Mouse (Mus musculus): ENCODE measurements around the gene BC051019. TPM values are rescaled to one million over a fixed set of nuclear protein-coding genes. Genes with fewer than 3 reads are reported as not detected.

Gene BC051019
- total RNA-seq, 1 experiment, result 1.3 TPM

DNA sequence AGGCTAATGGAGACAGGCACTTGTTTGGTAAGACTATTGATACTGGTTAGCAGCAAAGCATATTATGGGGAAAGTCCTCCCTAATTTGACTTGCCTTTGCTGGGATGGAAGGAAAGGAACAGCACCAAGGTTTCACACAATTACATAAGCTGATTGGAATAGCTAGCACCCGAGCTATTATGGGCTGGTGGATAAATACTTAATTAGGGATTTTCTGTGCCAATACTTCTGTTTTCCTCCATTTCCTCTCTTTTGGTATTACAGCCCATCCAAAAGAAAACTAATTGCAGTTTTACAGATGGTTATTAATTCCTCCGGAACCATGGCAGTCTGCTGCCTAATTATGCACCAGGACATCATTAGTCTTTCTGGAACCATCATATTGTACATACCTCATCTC lies 40.4 kb upstream of the BC051019 start:
- no peak for TF ChIP-seq MAFK (IDR thresholded peaks at IDR 0.05; ENCODE audit: insufficient read depth, low read depth, low read length)
- no peak for TF ChIP-seq CHD2 (IDR thresholded peaks at IDR 0.05; ENCODE audit: low read depth, low read length)
- no peak for TF ChIP-seq ZC3H11A (IDR thresholded peaks at IDR 0.05; ENCODE audit: borderline replicate concordance, low read depth, low read length)
- TF ChIP-seq HCFC1 (IDR thresholded peaks at IDR 0.05; ENCODE audit: borderline replicate concordance, insufficient read depth, low read length), result no peak
- TF ChIP-seq ZNF384 (IDR thresholded peaks at IDR 0.05; ENCODE audit: low read depth, low read length), result no peak
- in situ Hi-C loops (cut with MboI; ENCODE audit: low sequenced_read_pairs in 2 of 2, unreplicated experiment in 2 of 2), result no loop called here
- no peaks in the 10 kb centered on the region for H3K9me3 ChIP-seq (ENCODE audit: control insufficient read depth, insufficient read depth, low read depth, low read length)
- DNase-seq (ENCODE audit: low read depth, low spot score), result no peak
- H3K27ac ChIP-seq (ENCODE audit: insufficient read depth, low read depth, low read length, poor library complexity, severe bottlenecking), result no peak overlapping the region
- H3K4me3 ChIP-seq (ENCODE audit: insufficient read depth in 1 of 2, low read depth in 1 of 2, low read length in 2 of 2, poor library complexity in 1 of 2, severe bottlenecking in 1 of 2), result no peak overlapping the region
- H3K36me3 ChIP-seq (ENCODE audit: control insufficient read depth, insufficient read depth, low read length, poor library complexity, severe bottlenecking), result no peaks in the 10 kb centered on the region
- no peak overlapping the region for H3K9ac ChIP-seq (ENCODE audit: insufficient read depth, low read depth, low read length, poor library complexity, severe bottlenecking)
- H3K4me1 ChIP-seq (ENCODE audit: control insufficient read depth in 2 of 2, insufficient read depth in 2 of 2, low read length in 2 of 2, poor library complexity in 1 of 2), result no peaks in the 10 kb centered on the region

DNA sequence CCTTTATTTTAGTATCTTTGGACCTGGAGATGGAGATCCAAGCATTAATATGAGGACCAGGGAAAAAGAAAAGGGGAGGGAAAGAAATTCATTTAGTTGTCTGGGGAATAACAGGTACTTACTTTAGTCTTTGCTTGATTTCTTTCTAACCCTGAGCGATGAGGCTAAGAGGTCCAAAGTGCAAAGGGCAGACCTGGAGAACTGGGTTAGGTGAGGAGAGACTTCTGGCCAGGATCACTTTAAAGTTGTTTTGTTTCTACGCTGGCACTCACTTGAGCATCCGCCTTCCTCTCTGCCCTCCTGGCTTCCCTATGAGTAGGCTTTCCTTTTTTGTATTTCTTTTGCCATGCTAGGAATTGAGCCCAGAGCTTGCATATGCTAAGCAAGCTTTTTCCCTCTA lies 32.6 kb upstream of the BC051019 start:
- no peak for DNase-seq (ENCODE audit: low read depth, low spot score)
- H3K9me3 ChIP-seq (ENCODE audit: control insufficient read depth, insufficient read depth, low read depth, low read length), result no peaks in the 10 kb centered on the region
- TF ChIP-seq ZNF384 (IDR thresholded peaks at IDR 0.05; ENCODE audit: low read depth, low read length) (no peak), ZC3H11A (IDR thresholded peaks at IDR 0.05; ENCODE audit: borderline replicate concordance, low read depth, low read length) (no peak), CHD2 (IDR thresholded peaks at IDR 0.05; ENCODE audit: low read depth, low read length) (no peak), HCFC1 (IDR thresholded peaks at IDR 0.05; ENCODE audit: borderline replicate concordance, insufficient read depth, low read length) (no peak), MAFK (IDR thresholded peaks at IDR 0.05; ENCODE audit: insufficient read depth, low read depth, low read length) (no peak)
- H3K4me3 ChIP-seq (ENCODE audit: insufficient read depth in 1 of 2, low read depth in 1 of 2, low read length in 2 of 2, poor library complexity in 1 of 2, severe bottlenecking in 1 of 2), result no peak overlapping the region
- H3K27ac ChIP-seq (ENCODE audit: insufficient read depth, low read depth, low read length, poor library complexity, severe bottlenecking), result no peak overlapping the region
- H3K36me3 ChIP-seq (ENCODE audit: control insufficient read depth, insufficient read depth, low read length, poor library complexity, severe bottlenecking), result no peaks in the 10 kb centered on the region
- in situ Hi-C loops (cut with MboI; ENCODE audit: low sequenced_read_pairs in 2 of 2, unreplicated experiment in 2 of 2), result no loop called here
- no peak overlapping the region for H3K9ac ChIP-seq (ENCODE audit: insufficient read depth, low read depth, low read length, poor library complexity, severe bottlenecking)
- no peaks in the 10 kb centered on the region for H3K4me1 ChIP-seq (ENCODE audit: control insufficient read depth in 2 of 2, insufficient read depth in 2 of 2, low read length in 2 of 2, poor library complexity in 1 of 2)

DNA sequence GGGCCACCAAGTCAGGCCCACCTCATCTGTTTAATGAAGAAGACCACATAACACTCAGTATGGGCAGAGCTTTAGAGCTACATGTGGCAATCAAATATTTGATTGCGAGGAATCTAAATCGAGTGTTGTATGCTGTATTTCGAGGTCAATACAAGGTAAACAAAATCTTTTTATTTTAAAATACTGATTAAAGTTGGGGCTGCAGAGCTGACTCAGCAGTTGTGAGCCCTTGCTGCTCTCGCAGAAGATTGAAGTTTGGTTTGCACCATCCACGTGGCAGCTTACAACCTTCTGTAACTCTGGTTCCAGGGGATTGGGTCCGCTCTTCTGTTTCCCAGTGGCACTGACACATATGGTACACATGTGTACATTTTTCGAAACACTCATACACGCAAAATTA lies 30.4 kb upstream of the BC051019 start:
- DNase-seq (ENCODE audit: low read depth, low spot score), result no peak
- Histone ChIP-seq H3K9me3 (ENCODE audit: control insufficient read depth, insufficient read depth, low read depth, low read length) (no peaks in the 10 kb centered on the region), H3K4me3 (ENCODE audit: insufficient read depth in 1 of 2, low read depth in 1 of 2, low read length in 2 of 2, poor library complexity in 1 of 2, severe bottlenecking in 1 of 2) (no peak overlapping the region), H3K9ac (ENCODE audit: insufficient read depth, low read depth, low read length, poor library complexity, severe bottlenecking) (no peak overlapping the region), H3K36me3 (ENCODE audit: control insufficient read depth, insufficient read depth, low read length, poor library complexity, severe bottlenecking) (no peaks in the 10 kb centered on the region), H3K4me1 (ENCODE audit: control insufficient read depth in 2 of 2, insufficient read depth in 2 of 2, low read length in 2 of 2, poor library complexity in 1 of 2) (no peaks in the 10 kb centered on the region), H3K27ac (ENCODE audit: insufficient read depth, low read depth, low read length, poor library complexity, severe bottlenecking) (no peak overlapping the region)
- in situ Hi-C loops (cut with MboI; ENCODE audit: low sequenced_read_pairs in 2 of 2, unreplicated experiment in 2 of 2), result no loop called here
- TF ChIP-seq CHD2 (IDR thresholded peaks at IDR 0.05; ENCODE audit: low read depth, low read length) (no peak), ZNF384 (IDR thresholded peaks at IDR 0.05; ENCODE audit: low read depth, low read length) (no peak), MAFK (IDR thresholded peaks at IDR 0.05; ENCODE audit: insufficient read depth, low read depth, low read length) (peak; percentile 68; the same call in 1 of the 2 replicates), ZC3H11A (IDR thresholded peaks at IDR 0.05; ENCODE audit: borderline replicate concordance, low read depth, low read length) (no peak)

DNA sequence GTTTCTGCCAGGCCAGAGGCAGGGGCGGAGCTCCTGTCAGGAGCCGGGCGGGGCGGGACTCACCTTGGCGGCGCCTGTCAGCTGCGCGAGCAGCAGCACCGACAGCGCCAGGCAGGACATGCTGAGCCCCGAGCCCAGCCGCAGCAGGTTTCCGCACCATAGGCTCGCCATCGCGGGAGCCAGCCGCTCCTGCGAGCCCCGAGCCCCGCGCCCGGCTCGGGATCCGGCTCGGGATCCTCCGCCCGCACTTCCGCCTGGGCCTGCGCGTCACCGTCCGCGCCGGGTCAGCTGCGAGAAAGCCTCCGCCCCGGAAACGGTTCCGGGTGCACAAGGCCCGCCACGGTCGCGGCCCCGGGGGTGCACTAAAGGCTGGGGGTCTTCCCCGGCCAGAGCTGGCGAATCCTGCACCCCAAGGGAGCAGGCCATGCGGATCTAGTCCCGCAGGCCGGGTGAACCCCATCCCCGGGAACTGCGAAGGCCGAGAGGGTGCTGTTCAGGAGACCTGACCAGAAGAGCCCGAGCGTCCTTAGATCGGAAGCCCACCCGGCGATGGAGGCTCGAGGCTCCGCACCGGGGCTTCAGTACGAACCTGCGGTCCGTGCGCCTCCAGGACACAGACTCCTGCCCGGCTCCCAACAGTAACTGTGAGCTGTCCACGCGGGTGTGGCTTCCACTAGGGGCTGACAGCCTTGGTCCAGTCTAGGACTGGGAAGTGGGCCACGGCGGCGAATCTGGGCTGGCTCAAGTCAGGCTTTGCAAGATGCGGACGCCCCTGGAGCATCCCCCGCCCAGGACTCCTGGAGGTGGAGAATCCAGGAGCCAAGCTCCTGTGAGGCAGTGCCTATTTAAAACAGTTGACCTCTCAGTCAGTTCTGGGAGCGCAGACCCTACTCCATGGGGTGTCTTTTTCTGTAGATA lies 28.6 kb upstream of the BC051019 start, which contains the start of gene Tmem9b:
TSS of gene Tmem9b (minus strand) at position 868 of the 918 bp plus-strand sequence.
- Histone ChIP-seq H3K9me3 (ENCODE audit: control insufficient read depth, insufficient read depth, low read depth, low read length) (no peaks in the 10 kb centered on the region), H3K4me3 (ENCODE audit: insufficient read depth in 1 of 2, low read depth in 1 of 2, low read length in 2 of 2, poor library complexity in 1 of 2, severe bottlenecking in 1 of 2) (peak within 1 kb of the TSS; percentile 88 to 90), H3K9ac (ENCODE audit: insufficient read depth, low read depth, low read length, poor library complexity, severe bottlenecking) (peak within 1 kb of the TSS; percentile 88), H3K27ac (ENCODE audit: insufficient read depth, low read depth, low read length, poor library complexity, severe bottlenecking) (no peak within 1 kb of the TSS), H3K4me1 (ENCODE audit: control insufficient read depth in 2 of 2, insufficient read depth in 2 of 2, low read length in 2 of 2, poor library complexity in 1 of 2) (no peaks in the 10 kb centered on the region), H3K36me3 (ENCODE audit: control insufficient read depth, insufficient read depth, low read length, poor library complexity, severe bottlenecking) (no peaks in the 10 kb centered on the region)
- DNase-seq (ENCODE audit: low read depth, low spot score), result peak; percentile 25
- no peak for TF ChIP-seq ZC3H11A (IDR thresholded peaks at IDR 0.05; ENCODE audit: borderline replicate concordance, low read depth, low read length)
- no peak for TF ChIP-seq MAFK (IDR thresholded peaks at IDR 0.05; ENCODE audit: insufficient read depth, low read depth, low read length)
- TF ChIP-seq CHD2 (IDR thresholded peaks at IDR 0.05; ENCODE audit: low read depth, low read length), result no peak
- TF ChIP-seq HCFC1 (IDR thresholded peaks at IDR 0.05; ENCODE audit: borderline replicate concordance, insufficient read depth, low read length), result peak; percentile 69
- no peak for TF ChIP-seq ZNF384 (IDR thresholded peaks at IDR 0.05; ENCODE audit: low read depth, low read length)
- in situ Hi-C loops (cut with MboI; ENCODE audit: low sequenced_read_pairs in 2 of 2, unreplicated experiment in 2 of 2), result no loop called here

Data from ES-E14 (cell line).